Mouse (Mus musculus) ES-Bruce4 (cell line): ENCODE data around the gene Arid5b.

ENCODE experiments used
- CTCF ChIP-seq: IDR thresholded peaks from one replicate; pipeline ENCODE4 v1.8.1; 2011; ENCODE audit warnings: low read depth, low read length
- EP300 ChIP-seq: IDR thresholded peaks from 2 replicates; pipeline ENCODE4 v1.6.1; 2011; ENCODE audit warnings: low read depth, low read length; ENCODE audit not compliant: insufficient read depth
- POLR2A ChIP-seq: IDR thresholded peaks from one replicate; pipeline ENCODE4 v1.8.1; 2011; ENCODE audit warnings: low read length; ENCODE audit not compliant: insufficient read depth

DNA sequence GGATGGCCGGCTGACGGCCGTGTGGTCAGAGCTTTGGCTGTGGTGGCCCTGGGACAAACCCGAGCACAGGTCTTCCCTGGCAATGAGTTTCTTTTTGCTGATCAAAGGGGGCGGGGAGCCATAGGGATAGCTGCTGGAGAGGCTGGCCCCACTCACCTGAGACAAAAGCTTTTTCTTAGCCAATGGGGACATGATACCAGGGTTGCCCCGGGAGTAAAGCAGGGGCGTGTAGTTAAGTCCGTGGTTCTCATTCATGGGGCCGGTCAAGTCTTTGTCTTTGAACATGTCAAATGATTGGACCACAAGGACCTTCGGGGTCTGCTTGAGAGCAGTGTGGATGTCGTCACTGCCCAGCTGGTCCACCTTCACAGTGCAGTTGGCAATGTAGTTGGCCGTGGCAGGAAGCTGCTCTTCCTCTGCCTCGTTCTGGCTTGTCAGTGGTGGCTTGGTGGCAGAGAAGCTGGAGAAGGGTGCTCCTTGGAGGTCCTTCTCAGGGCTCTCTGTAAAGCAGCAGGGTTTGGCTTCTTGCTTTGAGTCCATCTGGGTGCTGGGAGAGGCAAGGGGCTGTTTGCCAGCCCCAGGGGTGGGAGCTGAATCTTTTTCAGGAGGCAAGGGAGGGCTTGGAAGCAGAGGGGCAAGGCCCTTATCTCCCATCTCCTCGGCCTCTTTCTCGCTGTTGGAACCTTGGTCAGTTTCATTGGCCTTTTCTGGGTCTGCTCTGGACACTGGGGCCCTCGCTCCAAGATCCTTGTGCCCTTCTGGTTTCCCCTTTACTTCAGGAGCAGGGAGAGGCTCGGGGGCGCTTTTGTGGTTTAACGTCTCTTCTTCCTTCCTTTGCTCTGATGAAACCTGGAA, 180.5 kb downstream of the Arid5b start:
- TF ChIP-seq CTCF (no peak), POLR2A (no peak), EP300 (no peak)
